Mouse (Mus musculus) ovary, postnatal 14 days (tissue): ENCODE results near the gene Sdhc.
"Not testable (repeated sequence)": the region's sequence is repeated elsewhere in the genome, so short reads cannot be mapped to it uniquely, and the experiment has no call there.

Experiments
- DNase-seq: peaks from one replicate; pipeline ENCODE4 v3.0.0; 2022; ENCODE audit warnings: low spot score

The Sdhc gene

GRCm38 (mm10) chr1:171079825-171080224, 70.6 kb downstream of the Sdhc start:
- DNase-seq: not testable (repeated sequence)

GRCm38 (mm10) chr1:171079345-171079744, 71.1 kb downstream of the Sdhc start:
- not testable (repeated sequence) for DNase-seq

- not testable (repeated sequence) for DNase-seq
Observed at GRCm38 (mm10) chr1:171078419-171078818, 72.0 kb downstream of the Sdhc start.

GRCm38 (mm10) chr1:171077955-171078354, 72.4 kb downstream of the Sdhc start:
- DNase-seq: not testable (repeated sequence)

DNA sequence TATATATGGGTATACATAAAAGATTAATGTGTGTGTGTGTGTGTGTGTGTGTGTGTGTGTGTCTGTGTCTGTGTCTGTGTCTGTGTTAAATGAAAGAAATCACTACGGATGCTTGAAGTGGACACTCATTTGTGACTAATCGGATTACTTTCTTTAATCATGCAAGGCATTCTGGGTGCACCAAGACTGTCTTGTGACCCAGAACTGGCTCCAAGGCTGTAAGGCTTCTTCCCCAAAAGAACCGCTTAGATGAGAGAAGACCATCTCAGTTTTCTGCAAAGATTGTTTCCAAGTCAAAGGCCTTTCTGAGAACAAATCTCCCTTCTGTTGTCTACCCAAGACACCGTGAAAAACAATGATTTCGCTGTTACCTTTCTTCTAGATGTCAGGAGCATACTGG, 73.2 kb downstream of the Sdhc start:
- not testable (repeated sequence) for DNase-seq
